Mouse (Mus musculus) heart, embryonic 14.5 days (tissue): ENCODE measurements around the gene Mei1. TPM values are rescaled to one million over a fixed set of nuclear protein-coding genes. Genes with fewer than 3 reads are reported as not detected.
"Not testable (repeated sequence)": the region's sequence is repeated elsewhere in the genome, so short reads cannot be mapped to it uniquely, and the experiment has no call there.

ENCODE experiments used
- ATAC-seq: fragments of 200-750 bp; cut with Nextera tagmentation; 2 replicates; pipeline ENCODE4 v1.8.0; 2017; ENCODE audit warnings: low read depth, moderate TSS enrichment; ENCODE audit not compliant: insufficient number of reproducible peaks, insufficient read depth, low FRiP score
- H3K27ac ChIP-seq, 2 experiments: fragments of 200-500 bp in 1 of 2; fragments of 300-500 bp in 1 of 2; sonication (generic) in 1 of 2; replicated peaks in 1 of 2; 2 replicates each; pipeline ENCODE4 v1.5.1; 2012 to 2014; ENCODE audit warnings: low read depth in 2 of 2, low read length in 2 of 2, control low read depth in 1 of 2, mild to moderate bottlenecking in 1 of 2, mixed read lengths in 1 of 2; ENCODE audit not compliant: control insufficient read depth in 1 of 2, insufficient read depth in 1 of 2
- H3K27me3 ChIP-seq: fragments of 300-500 bp; sonication (generic); 2 replicates; pipeline ENCODE4 v1.6.1; 2014; ENCODE audit warnings: mild to moderate bottlenecking, low read length, control low read depth; ENCODE audit not compliant: control insufficient read depth, insufficient read depth
- H3K36me3 ChIP-seq: fragments of 300-500 bp; sonication (generic); 2 replicates; pipeline ENCODE4 v1.6.1; 2014; ENCODE audit warnings: mild to moderate bottlenecking, control low read depth, low read length, mixed read lengths; ENCODE audit not compliant: control insufficient read depth, insufficient read depth
- H3K4me1 ChIP-seq, 2 experiments: fragments of 200-500 bp in 1 of 2; fragments of 300-500 bp in 1 of 2; sonication (generic) in 1 of 2; 2 replicates each; pipeline ENCODE4 v1.6.1; 2012 to 2014; ENCODE audit warnings: low read length in 2 of 2, control low read depth in 1 of 2, mixed read lengths in 1 of 2; ENCODE audit not compliant: control insufficient read depth in 2 of 2, insufficient read depth in 2 of 2
- H3K4me2 ChIP-seq: fragments of 300-500 bp; sonication (generic); 2 replicates; pipeline ENCODE4 v1.6.1; 2014; ENCODE audit warnings: mild to moderate bottlenecking, low read length
- H3K4me3 ChIP-seq, 2 experiments: fragments of 200-500 bp in 1 of 2; fragments of 300-500 bp in 1 of 2; sonication (generic) in 1 of 2; 2 replicates each; pipeline ENCODE4 v1.5.1; 2012 to 2014; ENCODE audit warnings: low read length in 2 of 2, mild to moderate bottlenecking in 2 of 2, control low read depth in 1 of 2, low read depth in 1 of 2, moderate library complexity in 1 of 2; ENCODE audit not compliant: control insufficient read depth in 1 of 2, insufficient read depth in 1 of 2
- H3K9ac ChIP-seq: fragments of 300-500 bp; sonication (generic); 2 replicates; pipeline ENCODE4 v1.6.1; 2014; ENCODE audit warnings: mild to moderate bottlenecking, low read length
- H3K9me3 ChIP-seq: fragments of 300-500 bp; sonication (generic); 2 replicates; pipeline ENCODE4 v1.6.1; 2016; ENCODE audit warnings: low read length, control low read depth; ENCODE audit not compliant: control insufficient read depth
- WGBS: fragments of 180-500 bp; shearing (Covaris S2); extraction: QIAGEN DNeasy Blood & Tissue Kit; methylation state at CpG from one replicate; pipeline ENCODE4 v1.1.7; 2014; 5-methylcytosine and 5-hydroxymethylcytosine counted together
- polyA plus RNA-seq: library from polyadenylated mRNA; unstranded; fragments of >200 nt; fragmentation: Nextera tagmentation; extraction: Ambion mirVana; gene quantifications from 2 replicates; pipeline ENCODE4 v1.2.1, GENCODE M21; 2014

Mei1 gene
- polyA plus RNA-seq, 1 experiment from 2014 or later: not detected

GRCm38 (mm10) chr15:82086131-82086530 lies 16.3 kb downstream of the Mei1 start:
- Histone ChIP-seq H3K4me3 (no peak overlapping the region), H3K4me2 (no peak overlapping the region), H3K9ac (no peak overlapping the region), H3K27ac (no peak overlapping the region), H3K4me1 (no peaks in the 10 kb centered on the region), H3K36me3 (no peaks in the 10 kb centered on the region), H3K9me3 (no peaks in the 10 kb centered on the region), H3K27me3 (peaks cover 9% of the 10 kb centered on the region; the same call in 1 of the 2 replicates)
- ATAC-seq: no peak
- WGBS: 69% methylated on average over 12 of the region's 12 CpGs

GRCm38 (mm10) chr15:82087266-82087665 lies 17.5 kb downstream of the Mei1 start:
- H3K9me3 ChIP-seq: no peaks in the 10 kb centered on the region
- ATAC-seq: no peak
- H3K36me3 ChIP-seq: no peaks in the 10 kb centered on the region
- H3K4me2 ChIP-seq: no peak overlapping the region
- H3K4me1 ChIP-seq: no peaks in the 10 kb centered on the region
- no peak overlapping the region for H3K9ac ChIP-seq
- H3K27ac ChIP-seq: no peak overlapping the region
- peaks cover 9% of the 10 kb centered on the region; the same call in 1 of the 2 replicates for H3K27me3 ChIP-seq
- no peak overlapping the region for H3K4me3 ChIP-seq
- 15% methylated on average over 10 of the region's 10 CpGs for WGBS

- H3K4me3 ChIP-seq: no peak overlapping the region
- no peaks in the 10 kb centered on the region for H3K36me3 ChIP-seq
- H3K9me3 ChIP-seq: no peaks in the 10 kb centered on the region
- WGBS: 59% methylated on average over 7 of the region's 7 CpGs
- no peaks in the 10 kb centered on the region for H3K4me1 ChIP-seq
- peaks cover 9% of the 10 kb centered on the region; the same call in 1 of the 2 replicates for H3K27me3 ChIP-seq
- H3K4me2 ChIP-seq: no peak overlapping the region
- no peak overlapping the region for H3K9ac ChIP-seq
- no peak overlapping the region for H3K27ac ChIP-seq
- no peak for ATAC-seq
Measured at GRCm38 (mm10) chr15:82091061-82091460, 21.3 kb downstream of the Mei1 start.

- H3K36me3 ChIP-seq: no peaks in the 10 kb centered on the region
- H3K27me3 ChIP-seq: peaks cover 10% of the 10 kb centered on the region
- H3K9ac ChIP-seq: no peak overlapping the region
- H3K9me3 ChIP-seq: no peaks in the 10 kb centered on the region
- WGBS: 15% methylated on average over 8 of the region's 8 CpGs
- H3K27ac ChIP-seq: no peak overlapping the region
- H3K4me3 ChIP-seq: no peak overlapping the region
- no peak overlapping the region for H3K4me2 ChIP-seq
- H3K4me1 ChIP-seq: no peaks in the 10 kb centered on the region
- ATAC-seq: no peak
Measured at GRCm38 (mm10) chr15:82106953-82107555, 37.3 kb downstream of the Mei1 start.

GRCm38 (mm10) chr15:82120544-82120943 lies 50.7 kb downstream of the Mei1 start:
- no peak for ATAC-seq
- Histone ChIP-seq H3K4me2 (no peak overlapping the region), H3K27ac (no peak overlapping the region), H3K9ac (no peak overlapping the region), H3K36me3 (no peaks in the 10 kb centered on the region), H3K4me3 (no peak overlapping the region), H3K9me3 (no peaks in the 10 kb centered on the region), H3K4me1 (no peaks in the 10 kb centered on the region), H3K27me3 (0 out of 2 replicates have a peak, but pooled peaks cover 3% of the 10 kb centered on the region)
- WGBS: 87% methylated on average over 8 of the region's 8 CpGs

GRCm38 (mm10) chr15:82126690-82127089 lies 56.9 kb downstream of the Mei1 start:
- H3K4me3 ChIP-seq, H3K9ac ChIP-seq, H3K9me3 ChIP-seq, H3K27ac ChIP-seq, H3K36me3 ChIP-seq, H3K4me1 ChIP-seq, ATAC-seq, H3K27me3 ChIP-seq: not testable (repeated sequence)
- H3K4me2 ChIP-seq: peak overlapping the region; percentile 98; the same call in 1 of the 2 replicates
- 85% methylated on average over 4 of the region's 4 CpGs for WGBS

GRCm38 (mm10) chr15:82127426-82128374 lies 57.9 kb downstream of the Mei1 start, which contains the start of gene Ccdc134:
Ccdc134 (plus strand) TSS chr15:82127922.
- H3K9ac ChIP-seq: peak within 1 kb of the TSS; percentile 85
- WGBS: 1% methylated on average over 71 of the region's 74 CpGs

More at GRCm38 (mm10) chr15:82127426-82128374, 57.9 kb downstream of the Mei1 start, which contains the start of gene Ccdc134:
- Histone ChIP-seq H3K4me3 (peak within 1 kb of the TSS; percentile 73 to 89), H3K27me3 (0 out of 2 replicates have a peak, but pooled peaks cover 3% of the 10 kb centered on the region), H3K9me3 (no peaks in the 10 kb centered on the region), H3K36me3 (peaks cover 4% of the 10 kb centered on the region; the same call in 1 of the 2 replicates), H3K27ac (peak within 1 kb of the TSS; percentile 55 to 60; a peak in 3 of 4 replicates), H3K4me2 (peak within 1 kb of the TSS; percentile 98), H3K4me1 (peaks cover 7% of the 10 kb centered on the region in 2 experiments)
- peak; percentile 97 for ATAC-seq
